Mouse (Mus musculus): ENCODE measurements at regions not wholly inside any gene's neighbourhood (a gene's known extent, or its start where the extent isn't known, plus 50 kb on each side); places are given as distances from the start of the nearest gene placed in this dataset.

- H3K9me3 ChIP-seq (ENCODE audit: control insufficient read depth, low read length): no peaks in the 10 kb centered on the region
Observed at GRCm38 (mm10) chr15:96107503-96107902, 179.8 kb upstream of the Arid2 start.

GRCm38 (mm10) chr15:96113091-96113490 lies 174.2 kb upstream of the Arid2 start:
- no peak overlapping the region for H3K27ac ChIP-seq (ENCODE audit: low read depth, low read length)
- WGBS: 95% methylated on average over 13 of the region's 13 CpGs
- ATAC-seq (ENCODE audit: low read depth): no peak

More at GRCm38 (mm10) chr15:96107503-96107902, 179.8 kb upstream of the Arid2 start:
- H3K27me3 ChIP-seq (ENCODE audit: control insufficient read depth, insufficient read depth, low read length): no peaks in the 10 kb centered on the region
- 0 out of 2 replicates have a peak, but pooled peaks cover 3% of the 10 kb centered on the region for H3K4me1 ChIP-seq (ENCODE audit: control insufficient read depth, insufficient read depth, low read length)
- ATAC-seq (ENCODE audit: low read depth): no peak
- H3K4me2 ChIP-seq (ENCODE audit: low read depth, low read length): no peak overlapping the region
- no peaks in the 10 kb centered on the region for H3K36me3 ChIP-seq (ENCODE audit: control insufficient read depth, insufficient read depth, low read length)
- WGBS: 73% methylated on average over 4 of the region's 4 CpGs
- H3K4me3 ChIP-seq (ENCODE audit: low read depth, low read length): no peak overlapping the region
- H3K27ac ChIP-seq (ENCODE audit: low read depth, low read length): no peak overlapping the region
- H3K9ac ChIP-seq (replicated peaks; ENCODE audit: low read depth, low read length): no peak overlapping the region

GRCm38 (mm10) chr15:96114616-96115015 lies 172.7 kb upstream of the Arid2 start:
- no peak overlapping the region for H3K27ac ChIP-seq (ENCODE audit: low read depth, low read length)
- no peak for ATAC-seq (ENCODE audit: low read depth)
- no peak overlapping the region for H3K4me2 ChIP-seq (ENCODE audit: low read depth, low read length)
- no peaks in the 10 kb centered on the region for H3K9me3 ChIP-seq (ENCODE audit: control insufficient read depth, low read length)
- H3K4me3 ChIP-seq (ENCODE audit: low read depth, low read length): no peak overlapping the region
- H3K9ac ChIP-seq (replicated peaks; ENCODE audit: low read depth, low read length): no peak overlapping the region
- H3K36me3 ChIP-seq (ENCODE audit: control insufficient read depth, insufficient read depth, low read length): no peaks in the 10 kb centered on the region
- H3K4me1 ChIP-seq (ENCODE audit: control insufficient read depth, insufficient read depth, low read length): no peaks in the 10 kb centered on the region
- WGBS: 80% methylated on average over 9 of the region's 9 CpGs
- no peaks in the 10 kb centered on the region for H3K27me3 ChIP-seq (ENCODE audit: control insufficient read depth, insufficient read depth, low read length)

More at GRCm38 (mm10) chr15:96113091-96113490, 174.2 kb upstream of the Arid2 start:
- Histone ChIP-seq H3K9ac (replicated peaks; ENCODE audit: low read depth, low read length) (no peak overlapping the region), H3K36me3 (ENCODE audit: control insufficient read depth, insufficient read depth, low read length) (no peaks in the 10 kb centered on the region), H3K9me3 (ENCODE audit: control insufficient read depth, low read length) (no peaks in the 10 kb centered on the region), H3K4me2 (ENCODE audit: low read depth, low read length) (no peak overlapping the region), H3K27me3 (ENCODE audit: control insufficient read depth, insufficient read depth, low read length) (no peaks in the 10 kb centered on the region), H3K4me3 (ENCODE audit: low read depth, low read length) (no peak overlapping the region), H3K4me1 (ENCODE audit: control insufficient read depth, insufficient read depth, low read length) (no peaks in the 10 kb centered on the region)

DNA sequence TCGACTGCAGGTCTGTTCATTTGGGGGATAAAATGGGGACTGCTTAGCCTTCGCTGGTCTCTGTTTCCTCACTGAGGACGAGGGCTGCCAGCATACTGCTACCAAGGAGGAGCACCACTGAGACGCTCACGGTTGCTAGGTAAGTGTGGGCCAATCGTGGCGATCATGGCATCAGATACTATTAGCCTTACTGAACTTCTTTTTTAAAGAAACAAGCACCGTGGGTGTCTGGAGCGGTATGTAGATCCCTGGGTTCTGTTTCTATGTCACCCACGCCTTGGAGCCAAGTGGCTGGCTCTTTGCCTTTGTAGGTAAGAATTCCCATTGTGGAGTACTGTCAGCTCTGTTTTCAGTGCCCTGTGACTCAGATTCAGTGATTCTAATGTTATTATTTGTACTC lies 172.1 kb upstream of the Arid2 start:
- Histone ChIP-seq H3K36me3 (ENCODE audit: control insufficient read depth, insufficient read depth, low read length) (no peaks in the 10 kb centered on the region), H3K27ac (ENCODE audit: low read depth, low read length) (no peak overlapping the region), H3K4me3 (ENCODE audit: low read depth, low read length) (no peak overlapping the region), H3K4me2 (ENCODE audit: low read depth, low read length) (no peak overlapping the region), H3K4me1 (ENCODE audit: control insufficient read depth, insufficient read depth, low read length) (no peaks in the 10 kb centered on the region), H3K9me3 (ENCODE audit: control insufficient read depth, low read length) (no peaks in the 10 kb centered on the region), H3K27me3 (ENCODE audit: control insufficient read depth, insufficient read depth, low read length) (no peaks in the 10 kb centered on the region), H3K9ac (replicated peaks; ENCODE audit: low read depth, low read length) (no peak overlapping the region)
- no peak for ATAC-seq (ENCODE audit: low read depth)
- WGBS: 53% methylated on average over 10 of the region's 10 CpGs

GRCm38 (mm10) chr15:96119240-96119639 lies 168.1 kb upstream of the Arid2 start:
- no peak overlapping the region for H3K9ac ChIP-seq (replicated peaks; ENCODE audit: low read depth, low read length)

GRCm38 (mm10) chr15:96124397-96124796 lies 162.9 kb upstream of the Arid2 start:
- H3K4me2 ChIP-seq (ENCODE audit: low read depth, low read length): no peak overlapping the region
- no peak overlapping the region for H3K9ac ChIP-seq (replicated peaks; ENCODE audit: low read depth, low read length)
- no peak overlapping the region for H3K4me3 ChIP-seq (ENCODE audit: low read depth, low read length)
- no peaks in the 10 kb centered on the region for H3K27me3 ChIP-seq (ENCODE audit: control insufficient read depth, insufficient read depth, low read length)
- no peaks in the 10 kb centered on the region for H3K36me3 ChIP-seq (ENCODE audit: control insufficient read depth, insufficient read depth, low read length)
- WGBS: 94% methylated on average over 6 of the region's 6 CpGs
- ATAC-seq (ENCODE audit: low read depth): no peak
- H3K4me1 ChIP-seq (ENCODE audit: control insufficient read depth, insufficient read depth, low read length): no peaks in the 10 kb centered on the region
- H3K27ac ChIP-seq (ENCODE audit: low read depth, low read length): no peak overlapping the region
- 0 out of 2 replicates have a peak, but pooled peaks cover 3% of the 10 kb centered on the region for H3K9me3 ChIP-seq (ENCODE audit: control insufficient read depth, low read length)

More at GRCm38 (mm10) chr15:96119240-96119639, 168.1 kb upstream of the Arid2 start:
- Histone ChIP-seq H3K4me1 (ENCODE audit: control insufficient read depth, insufficient read depth, low read length) (no peaks in the 10 kb centered on the region), H3K4me2 (ENCODE audit: low read depth, low read length) (no peak overlapping the region), H3K36me3 (ENCODE audit: control insufficient read depth, insufficient read depth, low read length) (no peaks in the 10 kb centered on the region), H3K27ac (ENCODE audit: low read depth, low read length) (no peak overlapping the region), H3K27me3 (ENCODE audit: control insufficient read depth, insufficient read depth, low read length) (no peaks in the 10 kb centered on the region), H3K9me3 (ENCODE audit: control insufficient read depth, low read length) (0 out of 2 replicates have a peak, but pooled peaks cover 3% of the 10 kb centered on the region), H3K4me3 (ENCODE audit: low read depth, low read length) (no peak overlapping the region)
- ATAC-seq (ENCODE audit: low read depth): no peak
- 93% methylated on average over 7 of the region's 7 CpGs for WGBS

DNA sequence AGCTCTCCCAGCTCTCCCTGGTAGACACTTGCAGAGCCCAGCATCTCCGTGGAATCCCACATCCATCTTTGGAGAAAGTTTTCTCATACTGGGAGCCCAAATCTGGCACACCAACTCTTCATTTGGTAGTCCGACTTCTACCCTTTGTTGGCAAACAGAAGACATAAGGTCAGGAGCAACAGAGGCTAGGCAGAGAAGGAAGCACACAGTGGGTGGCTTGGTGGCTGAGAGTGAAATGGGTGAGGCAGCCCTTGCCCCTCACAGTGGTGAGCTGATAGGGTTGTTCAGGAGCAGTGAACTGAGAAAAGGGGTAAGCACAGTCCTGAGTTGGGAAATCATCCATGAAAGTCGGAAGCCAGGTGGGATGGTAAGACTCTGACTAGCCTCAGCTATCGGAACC lies 157.6 kb upstream of the Arid2 start:
- no peak overlapping the region for H3K27ac ChIP-seq (ENCODE audit: low read depth, low read length)
- no peaks in the 10 kb centered on the region for H3K9me3 ChIP-seq (ENCODE audit: control insufficient read depth, low read length)
- WGBS: 85% methylated on average over 4 of the region's 4 CpGs
- no peak overlapping the region for H3K4me3 ChIP-seq (ENCODE audit: low read depth, low read length)
- no peak overlapping the region for H3K9ac ChIP-seq (replicated peaks; ENCODE audit: low read depth, low read length)
- H3K4me1 ChIP-seq (ENCODE audit: control insufficient read depth, insufficient read depth, low read length): no peaks in the 10 kb centered on the region
- no peak overlapping the region for H3K4me2 ChIP-seq (ENCODE audit: low read depth, low read length)
- no peaks in the 10 kb centered on the region for H3K27me3 ChIP-seq (ENCODE audit: control insufficient read depth, insufficient read depth, low read length)
- no peak for ATAC-seq (ENCODE audit: low read depth)
- no peaks in the 10 kb centered on the region for H3K36me3 ChIP-seq (ENCODE audit: control insufficient read depth, insufficient read depth, low read length)

DNA sequence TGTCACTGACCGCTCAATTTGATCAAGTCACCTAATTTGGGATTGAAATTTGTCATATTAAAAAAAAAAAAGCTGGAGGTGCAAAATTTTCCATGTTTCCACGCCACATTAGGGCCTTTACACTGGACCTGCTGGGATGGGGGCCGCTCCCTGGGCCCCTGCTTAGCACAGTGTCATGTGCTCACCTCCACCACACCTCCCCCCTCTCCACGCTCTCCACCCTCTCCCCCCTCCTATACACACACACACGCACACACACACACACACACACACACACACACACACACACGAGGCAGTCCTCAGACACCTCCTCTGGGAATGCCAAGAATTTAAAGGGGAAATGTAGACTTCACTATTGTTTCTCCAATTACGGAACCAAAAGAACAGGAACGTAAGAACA lies 156.8 kb upstream of the Arid2 start:
- ATAC-seq (ENCODE audit: low read depth): no peak
- H3K9me3 ChIP-seq (ENCODE audit: control insufficient read depth, low read length): no peaks in the 10 kb centered on the region
- H3K27me3 ChIP-seq (ENCODE audit: control insufficient read depth, insufficient read depth, low read length): no peaks in the 10 kb centered on the region
- no peaks in the 10 kb centered on the region for H3K36me3 ChIP-seq (ENCODE audit: control insufficient read depth, insufficient read depth, low read length)
- H3K9ac ChIP-seq (replicated peaks; ENCODE audit: low read depth, low read length): no peak overlapping the region
- peaks cover 7% of the 10 kb centered on the region; the same call in 1 of the 2 replicates for H3K4me1 ChIP-seq (ENCODE audit: control insufficient read depth, insufficient read depth, low read length)
- no peak overlapping the region for H3K4me2 ChIP-seq (ENCODE audit: low read depth, low read length)
- no peak overlapping the region for H3K4me3 ChIP-seq (ENCODE audit: low read depth, low read length)
- WGBS: 76% methylated on average over 8 of the region's 8 CpGs
- H3K27ac ChIP-seq (ENCODE audit: low read depth, low read length): no peak overlapping the region

DNA sequence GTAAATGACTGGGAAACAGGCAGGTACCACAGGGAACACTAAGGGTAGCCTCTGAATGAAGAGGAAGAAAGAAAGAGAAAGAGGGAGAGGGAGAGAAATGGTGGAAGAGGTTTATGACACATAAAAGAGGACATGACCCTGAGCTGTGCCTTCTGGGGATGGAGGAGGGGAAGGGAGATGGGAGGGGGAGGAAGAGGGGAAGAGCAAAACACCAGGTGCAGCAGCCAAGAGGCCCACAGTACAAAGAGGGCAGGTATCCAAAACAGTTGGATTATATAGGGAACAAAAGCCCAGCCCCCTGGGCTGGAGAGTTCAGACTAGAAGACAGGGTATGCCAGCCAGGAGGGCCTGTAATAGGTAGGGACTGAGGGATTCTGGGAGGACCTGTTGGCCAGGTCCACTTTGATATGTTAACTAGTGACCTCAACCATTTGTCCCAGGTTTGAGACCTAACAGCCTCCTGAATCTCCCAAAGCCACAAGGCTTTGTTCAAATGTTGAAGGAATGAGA lies 155.7 kb upstream of the Arid2 start:
- H3K9ac ChIP-seq (replicated peaks; ENCODE audit: low read depth, low read length): no peak overlapping the region
- no peak for ATAC-seq (ENCODE audit: low read depth)
- H3K4me1 ChIP-seq (ENCODE audit: control insufficient read depth, insufficient read depth, low read length): peaks cover 7% of the 10 kb centered on the region; the same call in 1 of the 2 replicates
- no peak overlapping the region for H3K27ac ChIP-seq (ENCODE audit: low read depth, low read length)
- no peaks in the 10 kb centered on the region for H3K36me3 ChIP-seq (ENCODE audit: control insufficient read depth, insufficient read depth, low read length)
- no peak overlapping the region for H3K4me3 ChIP-seq (ENCODE audit: low read depth, low read length)
- no peaks in the 10 kb centered on the region for H3K27me3 ChIP-seq (ENCODE audit: control insufficient read depth, insufficient read depth, low read length)
- H3K4me2 ChIP-seq (ENCODE audit: low read depth, low read length): no peak overlapping the region
- H3K9me3 ChIP-seq (ENCODE audit: control insufficient read depth, low read length): no peaks in the 10 kb centered on the region

Data from neural tube, embryonic 14.5 days (tissue).